Mouse (Mus musculus): ENCODE data around the gene Nrp1.

The Nrp1 gene

GRCm38 (mm10) chr8:128371789-128372188, 13.4 kb downstream of the Nrp1 start:
- no peak for DNase-seq

- DNase-seq = no peak
Measured at GRCm38 (mm10) chr8:128372724-128373123, 14.3 kb downstream of the Nrp1 start.

- DNase-seq = no peak
Measured at GRCm38 (mm10) chr8:128373418-128373817, 15.0 kb downstream of the Nrp1 start.

GRCm38 (mm10) chr8:128375291-128375690, 16.9 kb downstream of the Nrp1 start:
- no peak for DNase-seq

DNA sequence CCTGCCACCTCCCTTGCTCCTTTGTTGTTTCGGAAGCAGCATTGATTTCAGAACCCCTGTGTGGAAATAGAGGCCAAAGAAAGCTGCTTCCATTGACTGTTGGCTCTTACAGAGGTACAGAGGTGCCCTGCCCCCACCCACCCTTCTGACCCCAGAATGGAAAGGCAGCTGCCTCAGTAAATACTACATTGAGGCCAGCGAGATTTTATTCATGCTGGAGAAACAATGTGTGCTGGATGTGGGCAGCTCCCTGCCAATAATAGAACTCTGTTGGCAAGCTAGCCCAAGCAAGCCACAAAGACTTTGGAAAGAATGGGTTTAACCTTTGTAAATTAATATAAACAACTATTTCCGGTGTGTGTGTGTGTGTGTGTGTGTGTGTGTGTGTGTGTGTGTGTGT, 24.8 kb downstream of the Nrp1 start:
- DNase-seq = no peak

DNA sequence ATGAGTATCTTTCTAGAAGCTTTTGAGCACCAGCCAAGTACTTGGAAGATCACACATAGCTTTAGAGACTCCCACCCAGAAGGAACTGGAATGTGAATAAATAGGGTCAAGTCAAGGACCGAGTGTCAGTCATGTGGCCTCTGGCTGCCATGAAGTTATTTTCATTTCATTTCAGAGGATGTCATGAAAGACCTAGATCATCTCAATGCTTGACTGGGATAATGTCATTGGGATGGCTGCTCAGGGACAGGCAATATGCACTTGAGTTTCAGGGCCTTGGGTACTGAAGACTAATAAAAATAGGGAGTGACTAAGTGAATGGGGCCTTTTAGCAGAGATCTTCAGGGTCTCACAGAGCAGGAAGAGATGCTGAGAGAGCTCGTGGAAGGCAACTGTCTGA, 26.0 kb downstream of the Nrp1 start:
- DNase-seq = no peak

GRCm38 (mm10) chr8:128384921-128385332, 26.5 kb downstream of the Nrp1 start:
- no peak for DNase-seq

DNA sequence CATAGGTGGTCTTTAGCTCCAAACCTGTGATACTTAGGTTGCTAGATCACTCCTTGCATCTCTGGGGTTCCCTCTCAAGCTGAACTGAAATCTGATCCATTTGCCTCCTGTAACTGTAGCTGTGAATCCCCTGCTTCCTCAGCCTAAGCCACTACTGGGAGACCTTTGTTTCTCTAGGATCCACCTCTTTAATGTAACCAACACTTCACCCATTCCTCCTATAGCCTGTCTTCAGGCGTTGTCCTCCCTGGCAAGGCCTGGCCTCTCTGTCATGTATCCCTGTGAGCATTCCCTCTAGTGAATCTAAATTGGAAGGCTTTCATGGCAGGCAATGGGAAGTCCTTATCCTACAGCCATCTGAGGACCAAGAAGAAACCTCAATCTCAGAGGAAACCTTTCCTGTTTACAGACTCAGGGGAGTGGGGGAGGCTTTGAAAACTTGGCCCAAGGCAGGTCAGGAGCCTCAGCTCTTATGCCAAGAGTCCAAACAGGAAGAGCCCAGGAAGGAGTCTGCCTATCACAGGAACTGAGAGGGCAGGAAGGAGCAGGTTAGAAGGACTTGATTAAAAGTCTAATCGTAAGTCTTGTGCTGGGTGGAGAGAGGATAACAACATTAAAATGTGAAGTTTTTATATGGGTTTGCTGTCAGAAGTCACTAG, 28.7 kb downstream of the Nrp1 start:
- DNase-seq = no peak

DNA sequence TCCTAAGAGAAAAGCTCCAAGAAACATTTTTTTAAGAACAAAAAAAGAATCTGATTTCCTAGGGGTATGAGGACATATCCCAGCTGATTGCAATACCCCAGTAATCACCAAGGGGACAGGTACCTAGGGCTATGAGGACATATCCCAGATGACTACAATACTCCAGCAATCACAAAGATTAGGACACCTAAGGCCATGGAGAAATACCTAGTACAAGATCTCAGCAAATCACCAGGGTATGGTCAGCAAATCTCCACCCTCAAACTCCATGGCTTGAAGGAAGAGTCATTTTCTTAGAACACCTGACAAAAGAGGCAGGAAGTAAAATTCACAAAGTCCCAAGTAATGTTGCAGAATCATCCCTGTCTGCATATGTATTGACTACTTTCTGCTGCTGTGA, 32.4 kb downstream of the Nrp1 start:
- DNase-seq = no peak

GRCm38 (mm10) chr8:128391182-128391760, 32.9 kb downstream of the Nrp1 start:
- DNase-seq = no peak

DNA sequence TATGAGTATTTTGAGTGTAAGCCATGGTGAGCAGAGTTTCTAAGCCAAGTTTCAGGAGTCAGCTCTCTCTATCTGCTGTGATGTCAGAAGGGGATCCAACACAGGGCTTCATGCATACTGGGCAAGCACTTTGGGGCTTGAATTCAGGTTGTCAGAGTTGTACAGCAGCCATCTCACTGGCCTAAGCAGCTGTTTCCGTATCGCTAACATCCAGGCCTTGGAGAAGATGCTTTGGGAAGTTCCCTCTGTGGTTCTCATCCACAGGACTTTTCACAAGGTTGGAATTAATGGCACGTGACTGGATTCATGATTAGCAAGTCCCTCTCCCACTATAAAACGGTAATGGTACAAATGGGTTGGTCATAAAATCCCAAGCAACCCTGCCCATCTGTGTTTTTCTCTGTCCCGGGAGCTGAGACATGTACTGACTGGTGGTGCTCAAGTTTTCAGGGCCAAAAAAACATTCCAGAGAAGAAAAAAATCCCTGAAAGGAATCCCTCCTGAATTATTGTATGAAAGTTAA, 36.3 kb downstream of the Nrp1 start:
- no peak for DNase-seq

DNA sequence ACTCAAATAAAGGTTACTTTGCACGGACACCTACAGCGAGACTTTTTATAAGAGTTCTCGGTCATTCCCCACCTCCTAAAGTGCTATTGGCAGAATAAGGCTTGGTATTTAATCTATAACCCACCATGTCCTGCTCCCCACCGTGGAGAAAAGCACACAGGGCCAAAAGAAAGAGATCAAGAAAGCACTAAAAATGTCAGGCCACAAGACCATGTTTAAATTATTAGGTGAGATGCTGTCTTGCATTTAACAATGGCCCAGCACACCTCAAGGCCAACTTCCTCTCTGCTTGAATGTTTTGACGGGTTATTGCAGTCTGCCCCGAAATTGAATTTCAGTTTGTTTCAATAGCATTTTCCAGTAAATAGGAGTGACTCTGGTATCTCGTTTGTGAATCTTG, 38.6 kb downstream of the Nrp1 start:
- no peak for DNase-seq

- no peak for DNase-seq
Measured at GRCm38 (mm10) chr8:128397441-128397840, 39.0 kb downstream of the Nrp1 start.

DNA sequence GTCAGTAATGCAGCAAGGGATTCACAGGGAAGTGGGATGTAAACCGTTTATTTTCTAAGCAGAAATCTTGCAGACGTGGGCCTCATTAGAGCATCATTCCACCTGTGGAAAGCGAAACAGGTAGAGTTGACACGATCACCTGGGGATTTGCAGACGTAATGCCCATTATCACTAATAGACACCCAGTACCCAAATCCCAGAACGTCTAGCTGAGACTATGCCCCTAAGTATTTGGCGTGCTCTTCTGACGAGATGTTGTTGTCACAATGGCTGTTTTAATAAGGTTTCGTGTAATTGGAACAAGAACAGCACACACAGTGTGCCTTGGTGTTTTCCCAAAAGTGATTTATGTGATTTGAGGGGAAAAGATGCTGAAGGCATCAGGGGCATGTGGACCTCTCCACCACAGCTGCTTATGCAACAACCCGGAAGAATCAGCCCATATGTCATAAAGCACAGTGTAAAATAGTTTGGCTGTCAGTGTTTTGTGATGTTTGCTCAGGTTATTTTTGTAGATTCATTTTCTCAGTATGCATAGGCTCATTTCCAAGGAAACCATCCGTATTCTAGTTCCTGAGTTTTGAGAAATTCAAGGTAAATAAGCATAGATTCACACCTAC, 40.2 kb downstream of the Nrp1 start:
- no peak for DNase-seq

- no peak for DNase-seq
Measured at GRCm38 (mm10) chr8:128400286-128400685, 41.9 kb downstream of the Nrp1 start.

DNA sequence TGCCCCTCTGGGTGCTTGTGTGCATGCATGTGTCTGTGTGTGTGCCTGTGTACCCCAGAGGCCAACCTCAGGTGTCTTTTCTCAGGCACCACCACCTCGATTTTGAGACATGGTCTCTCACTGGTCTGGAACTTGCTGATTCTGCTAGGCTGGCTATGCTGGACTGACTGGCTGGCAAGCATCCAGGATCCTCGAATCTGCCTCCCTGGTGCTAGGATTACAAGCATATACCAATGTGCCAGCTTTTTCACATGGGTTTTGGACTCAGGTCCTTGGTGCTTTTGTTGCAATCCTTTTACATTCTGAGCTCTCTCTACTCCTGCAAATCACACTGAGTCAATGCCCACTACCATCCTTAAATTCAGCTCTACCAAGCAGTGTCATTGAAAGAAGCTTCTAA, 46.5 kb downstream of the Nrp1 start:
- DNase-seq = no peak

GRCm38 (mm10) chr8:128413381-128413780, 55.0 kb downstream of the Nrp1 start:
- DNase-seq = no peak

GRCm38 (mm10) chr8:128415730-128416684, 57.6 kb downstream of the Nrp1 start:
- DNase-seq = no peak

DNA sequence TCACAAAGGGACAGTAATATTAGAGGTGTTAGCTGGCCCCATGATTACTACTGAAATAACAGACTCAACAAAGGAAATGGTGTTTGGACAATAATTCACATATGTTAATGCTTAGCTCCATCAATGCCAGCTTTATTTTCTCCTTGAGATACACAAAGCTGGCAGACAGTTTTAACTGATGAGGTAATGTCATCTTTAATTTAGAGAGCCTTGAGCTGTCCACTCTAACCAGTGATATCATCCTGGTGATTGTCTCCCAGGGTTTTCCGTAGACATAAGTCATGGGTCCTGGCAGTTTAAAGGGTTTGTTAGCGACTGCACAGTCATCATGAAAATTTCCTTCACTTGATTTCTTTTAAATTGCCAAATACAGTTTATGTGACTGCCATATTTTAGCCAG, 58.5 kb downstream of the Nrp1 start:
- DNase-seq = no peak

DNA sequence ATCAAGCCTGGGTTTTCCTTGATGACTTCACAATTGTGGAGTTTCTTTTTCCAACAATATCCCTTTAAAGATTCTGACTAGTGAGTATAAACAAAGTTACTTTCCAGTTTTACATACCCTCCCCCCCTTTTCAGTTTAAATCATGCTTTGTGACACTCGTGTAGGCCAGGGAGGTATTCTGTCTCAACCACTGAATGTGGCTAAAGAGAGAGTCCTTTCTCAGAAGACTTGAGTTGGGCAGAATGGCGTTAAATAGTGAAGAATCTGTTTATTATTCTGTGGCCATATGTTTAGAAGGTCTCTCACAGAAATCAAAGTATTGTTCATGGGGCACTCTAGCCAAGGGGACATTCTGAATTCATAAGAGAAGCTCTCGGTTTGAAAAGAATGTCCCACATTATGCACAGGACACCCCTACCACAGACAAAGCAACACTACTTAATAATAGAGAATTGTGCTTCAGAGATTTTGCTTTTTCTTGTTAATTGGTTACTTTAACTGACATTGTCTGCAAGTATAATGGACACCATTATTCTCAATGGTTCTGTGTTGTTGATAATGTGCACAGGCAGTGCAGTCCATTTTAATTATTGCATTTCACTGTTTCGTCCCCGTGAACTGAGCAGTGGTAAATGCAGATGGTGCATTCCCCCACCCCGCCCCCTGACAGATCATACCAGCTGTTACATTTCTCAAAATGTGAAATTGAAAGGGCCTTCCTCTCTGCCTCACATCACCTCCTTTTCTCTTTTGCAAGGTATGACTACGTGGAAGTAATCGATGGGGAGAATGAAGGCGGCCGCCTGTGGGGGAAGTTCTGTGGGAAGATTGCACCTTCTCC, 59.8 kb downstream of the Nrp1 start:
- DNase-seq = no peak

DNA sequence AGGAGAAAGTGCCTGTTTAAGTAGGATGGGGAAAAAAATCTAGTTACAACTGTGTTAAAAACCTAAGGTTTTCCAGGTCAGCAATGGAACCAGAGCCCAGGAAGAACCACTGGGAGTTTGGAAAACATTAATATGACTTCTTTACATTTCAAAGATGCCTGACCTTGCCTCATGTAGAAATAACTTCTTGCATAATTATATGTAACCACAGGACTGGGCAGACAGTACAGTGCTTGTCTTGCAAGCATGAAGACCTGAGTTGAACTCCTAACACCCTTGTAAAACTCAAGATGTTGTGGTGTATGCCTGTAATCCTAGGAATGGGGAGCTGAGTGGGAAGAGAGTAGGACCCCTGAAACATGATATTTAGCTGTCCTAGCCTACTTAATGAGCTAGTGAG, 61.6 kb downstream of the Nrp1 start:
- no peak for DNase-seq

DNA sequence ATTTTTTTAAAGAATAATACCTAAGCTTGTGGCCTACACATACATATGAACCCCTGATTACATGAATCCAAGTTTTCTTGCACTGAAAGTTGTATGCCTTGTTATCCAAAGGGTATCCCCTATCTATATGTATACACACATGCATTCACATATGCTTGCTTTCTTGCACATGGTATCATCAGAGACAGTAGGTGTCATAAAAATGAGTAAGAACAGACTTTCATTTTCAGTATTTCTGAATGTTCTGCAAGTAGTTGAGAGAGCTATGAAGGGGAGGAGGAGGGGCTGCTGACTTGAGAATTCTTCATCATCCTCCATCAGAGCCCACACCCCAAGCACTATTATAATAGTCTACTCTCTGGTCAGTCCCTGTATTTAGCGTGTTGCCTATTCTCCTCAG, 62.0 kb downstream of the Nrp1 start:
- DNase-seq = no peak
